Mouse (Mus musculus): Measurements from ENCODE around the gene Prom2.

Gene Prom2

GRCm38 (mm10) chr2:127541185-127541584, at the start of gene Prom2:
Prom2 (minus strand) TSS chr2:127541467.
- DNase-seq = peak; percentile 44

DNA sequence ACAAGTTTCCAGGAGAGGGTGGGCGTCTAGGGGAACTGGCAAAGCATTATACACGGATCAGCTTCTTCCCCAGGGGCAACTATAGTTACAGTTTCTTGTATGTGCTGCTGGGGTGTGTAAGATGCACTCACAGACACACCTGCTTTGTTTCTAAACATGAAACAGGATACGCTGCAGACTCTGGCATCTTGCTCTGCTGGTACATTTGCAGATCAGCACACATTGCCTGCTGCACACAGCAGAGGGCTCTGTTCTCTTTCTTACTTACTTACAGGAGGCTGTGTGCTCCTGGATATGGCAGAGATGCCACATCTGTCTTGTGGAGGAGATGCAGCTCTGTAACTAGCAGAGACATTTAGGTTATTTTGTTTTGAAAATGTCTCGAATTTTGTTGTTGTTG, 49.6 kb upstream of the Prom2 start:
- no peak for DNase-seq

DNA sequence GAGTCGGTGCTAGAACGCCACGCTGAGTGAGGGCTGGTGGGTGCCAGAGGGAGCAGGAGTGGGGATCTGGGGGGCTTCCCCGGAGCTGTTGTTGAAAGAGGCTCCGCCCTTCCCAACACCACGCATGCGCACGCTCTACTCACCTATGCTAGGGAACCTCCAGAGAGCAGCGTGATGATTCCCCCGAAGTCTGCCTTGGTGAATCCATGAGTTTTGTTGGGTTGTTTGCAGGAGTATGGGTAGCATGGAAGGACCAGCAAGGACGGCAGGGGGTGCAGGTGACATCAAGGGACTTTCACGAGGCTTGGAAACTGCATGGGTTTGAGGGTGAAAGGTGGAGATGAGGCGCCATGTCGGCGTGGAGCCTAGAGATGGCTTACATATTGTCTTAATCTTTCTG, 48.9 kb upstream of the Prom2 start:
- no peak for DNase-seq

- no peak for DNase-seq
These were observed 47.6 kb upstream of the Prom2 start for GRCm38 (mm10) chr2:127588897-127589296.

DNA sequence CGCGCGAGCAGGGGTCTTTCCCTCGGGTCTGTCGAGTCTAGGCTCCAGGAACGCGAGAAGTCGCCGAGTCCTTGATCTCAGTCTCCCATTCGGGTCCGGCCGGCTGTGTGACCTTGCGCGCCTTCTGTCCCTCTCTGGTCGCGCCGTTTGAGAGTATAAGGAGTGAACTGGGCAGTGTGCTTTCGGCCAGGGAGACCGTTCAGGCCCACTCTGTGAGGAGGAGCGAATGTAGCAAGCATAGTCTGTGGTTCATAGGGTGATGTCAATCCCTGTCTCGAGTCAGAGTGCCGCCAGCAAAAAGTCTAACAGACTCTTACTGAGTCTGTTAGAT, 46.2 kb upstream of the Prom2 start:
- no peak for DNase-seq

DNA sequence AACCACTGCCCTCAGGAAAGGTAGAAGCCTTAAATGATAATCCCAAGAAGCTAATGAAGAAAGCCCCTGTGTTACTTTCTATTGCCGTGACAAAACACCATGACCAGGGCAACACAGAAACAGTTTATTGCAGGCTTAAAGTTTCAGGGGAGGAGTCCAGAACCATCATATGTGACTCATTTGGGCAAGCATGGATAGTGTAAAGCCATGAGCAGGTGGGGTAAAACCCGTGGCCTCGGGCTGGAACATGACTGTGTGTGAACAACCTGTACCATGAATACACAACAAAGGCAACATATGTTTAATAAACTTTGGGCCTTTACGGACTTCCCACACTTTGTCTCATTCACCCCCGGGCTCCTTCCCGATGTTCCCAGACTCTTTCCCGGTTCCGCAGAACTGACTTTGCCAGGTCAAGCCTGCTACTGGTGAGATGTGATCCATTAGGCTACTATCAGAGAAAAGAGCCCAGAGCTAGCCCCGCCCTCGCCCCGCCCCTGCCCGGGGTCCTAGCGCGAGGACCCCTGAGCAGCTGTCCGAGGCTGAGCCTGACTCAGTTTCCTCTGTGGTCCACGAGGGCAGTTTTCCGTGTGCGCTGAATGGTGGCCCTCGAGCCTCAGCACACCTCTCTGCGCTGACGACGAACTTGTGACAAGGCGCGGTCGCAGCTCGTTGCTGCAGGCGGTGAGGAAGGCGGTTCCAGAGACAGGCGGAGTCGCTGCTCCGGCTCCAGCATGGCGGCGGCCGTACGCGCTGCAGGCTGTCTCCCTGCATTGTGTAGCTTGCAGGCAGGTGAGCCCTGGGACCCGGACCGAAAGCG, 45.6 kb upstream of the Prom2 start, which contains the start of the genes Zfp661 and Mrps5:
TSS of gene Zfp661 (minus strand) at position 401 of the 820 bp plus-strand sequence.
TSS of gene Mrps5 (plus strand) at position 529 of the 820 bp plus-strand sequence.
- peak; percentile 83 for DNase-seq

- peak; percentile 95 for DNase-seq
These were observed 43.2 kb upstream of the Prom2 start for GRCm38 (mm10) chr2:127584436-127584858.

GRCm38 (mm10) chr2:127573322-127573721, 32.1 kb upstream of the Prom2 start:
- DNase-seq = no peak

DNA sequence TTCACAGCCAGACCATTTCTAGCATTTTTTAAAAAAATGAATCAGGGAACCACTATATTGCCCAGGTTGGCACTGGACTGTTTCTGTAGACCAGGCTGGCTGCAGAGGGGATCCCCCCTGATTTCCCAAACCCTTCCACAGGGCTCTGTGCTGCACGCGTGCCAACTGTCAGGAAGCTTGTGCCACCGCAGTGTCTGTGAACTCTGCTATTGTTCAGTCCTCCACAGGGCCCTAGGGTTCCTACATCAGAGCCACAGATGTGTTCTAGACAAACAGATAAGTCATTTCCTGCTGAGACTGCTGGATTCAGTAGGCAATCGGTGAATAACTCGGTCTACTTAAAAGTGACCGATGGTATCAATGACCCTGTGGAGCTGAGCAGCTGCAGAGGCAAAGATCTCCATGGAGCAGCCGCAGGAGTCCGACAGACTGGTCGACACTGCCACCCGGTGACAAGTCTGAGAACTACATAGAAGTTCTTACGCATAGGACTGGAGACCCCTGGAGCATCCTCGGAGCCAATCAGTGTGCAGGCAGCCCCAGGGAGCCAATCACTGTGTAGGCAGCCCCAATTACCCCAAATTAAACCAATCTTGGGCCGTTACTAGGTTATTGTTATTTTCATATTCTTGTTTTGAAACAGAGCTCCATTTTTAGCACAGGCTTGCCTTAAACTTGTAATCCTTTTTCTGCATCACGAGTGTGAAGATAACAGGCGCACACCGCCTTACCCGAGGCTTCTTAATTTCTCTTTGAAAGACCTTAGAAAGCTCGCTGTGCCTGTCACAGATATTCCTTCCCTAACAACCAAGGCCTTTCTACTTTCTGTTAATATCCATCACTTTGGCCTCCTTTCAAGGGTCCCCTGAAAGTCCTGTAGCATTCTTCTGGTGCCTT, 18.1 kb upstream of the Prom2 start:
- DNase-seq = peak; percentile 83

GRCm38 (mm10) chr2:127551078-127551477, 9.8 kb upstream of the Prom2 start:
- DNase-seq = peak; percentile 80

GRCm38 (mm10) chr2:127550446-127550845, 9.2 kb upstream of the Prom2 start:
- no peak for DNase-seq

DNA sequence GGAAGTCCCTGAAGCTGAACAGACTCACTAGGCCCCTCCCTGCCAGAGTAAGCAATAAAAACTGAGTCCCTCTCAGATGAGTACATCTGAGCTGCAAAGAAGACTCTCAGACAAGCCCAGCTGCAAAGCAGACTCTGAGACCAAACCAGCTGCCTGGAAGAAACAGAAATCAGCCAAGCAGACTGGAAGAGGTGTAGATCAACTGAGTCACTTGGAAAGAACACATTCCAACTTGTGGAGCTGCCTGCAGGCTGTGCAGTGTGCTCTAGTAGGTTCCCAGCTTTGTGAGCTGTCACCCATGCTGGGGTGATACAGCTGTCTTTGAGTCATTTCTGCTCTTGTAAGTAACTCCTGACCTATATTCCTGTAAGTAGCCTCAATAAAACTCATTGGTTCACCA, 8.4 kb upstream of the Prom2 start:
- DNase-seq = no peak

GRCm38 (mm10) chr2:127548342-127549074, 7.2 kb upstream of the Prom2 start:
- no peak for DNase-seq

DNA sequence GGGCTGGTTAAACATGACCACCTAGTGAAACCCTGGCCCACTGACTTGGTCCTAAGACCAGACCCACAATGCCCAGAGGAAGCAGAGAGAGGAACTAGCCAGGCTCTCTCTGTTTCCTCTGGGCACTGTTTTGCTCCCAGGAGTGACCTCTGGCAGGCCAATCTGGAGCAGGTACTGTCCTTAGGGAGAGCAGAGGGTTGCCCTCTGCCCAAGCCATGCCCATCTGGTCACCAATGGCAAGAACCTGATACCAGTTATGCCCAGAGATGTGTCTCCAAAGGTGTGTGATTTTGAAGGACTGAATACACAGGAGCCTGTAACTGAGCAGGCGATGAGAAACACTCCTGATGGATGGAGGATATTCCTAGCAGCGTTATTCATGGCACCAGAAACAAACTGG, 430 bp upstream of the Prom2 start:
- DNase-seq = no peak

GRCm38 (mm10) chr2:127539494-127539893, 1.8 kb downstream of the Prom2 start:
- DNase-seq = peak; percentile 52

GRCm38 (mm10) chr2:127537548-127537947, 3.7 kb downstream of the Prom2 start:
- DNase-seq = no peak

DNA sequence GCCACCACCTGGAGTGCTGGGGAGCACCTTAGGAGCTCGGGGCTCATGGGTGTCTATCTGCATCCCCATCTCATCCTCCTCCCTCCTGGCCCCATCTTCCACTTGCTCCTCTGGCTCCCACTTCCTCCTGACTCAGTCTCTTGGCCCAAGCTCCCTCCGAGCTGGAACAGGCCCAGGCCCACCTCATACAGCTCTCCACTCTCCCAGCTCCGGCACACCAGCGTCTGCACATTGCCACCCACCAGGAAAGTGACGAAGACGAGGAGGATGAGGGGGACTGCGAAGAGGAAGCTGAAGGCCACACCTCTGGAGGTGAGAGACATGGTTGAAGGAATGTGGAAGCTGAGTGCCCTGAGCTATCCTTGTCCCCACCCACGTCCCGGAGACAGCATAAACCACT, 5.9 kb downstream of the Prom2 start:
- DNase-seq = no peak

DNA sequence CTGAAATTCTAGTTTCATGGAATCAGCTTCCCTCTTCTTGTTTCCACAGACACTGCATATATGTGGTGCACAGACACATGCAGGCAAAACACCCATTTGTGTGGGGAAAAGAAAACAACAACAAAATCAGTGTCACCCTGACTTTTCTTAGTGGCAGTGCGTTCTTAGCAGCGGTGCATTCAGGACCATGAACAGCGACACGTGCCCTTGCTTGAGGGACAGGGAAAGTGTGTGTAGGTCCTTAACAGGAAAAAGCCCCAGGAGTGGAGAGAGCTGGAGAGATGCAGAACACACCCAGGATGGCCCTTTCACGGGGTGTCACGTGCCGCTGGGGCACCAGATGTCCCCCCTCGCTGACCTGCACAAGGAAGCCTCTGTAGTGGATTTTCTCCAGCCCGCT, 8.9 kb downstream of the Prom2 start:
- DNase-seq = no peak

- no peak for DNase-seq
These were observed 9.7 kb downstream of the Prom2 start for GRCm38 (mm10) chr2:127531592-127531991.

DNA sequence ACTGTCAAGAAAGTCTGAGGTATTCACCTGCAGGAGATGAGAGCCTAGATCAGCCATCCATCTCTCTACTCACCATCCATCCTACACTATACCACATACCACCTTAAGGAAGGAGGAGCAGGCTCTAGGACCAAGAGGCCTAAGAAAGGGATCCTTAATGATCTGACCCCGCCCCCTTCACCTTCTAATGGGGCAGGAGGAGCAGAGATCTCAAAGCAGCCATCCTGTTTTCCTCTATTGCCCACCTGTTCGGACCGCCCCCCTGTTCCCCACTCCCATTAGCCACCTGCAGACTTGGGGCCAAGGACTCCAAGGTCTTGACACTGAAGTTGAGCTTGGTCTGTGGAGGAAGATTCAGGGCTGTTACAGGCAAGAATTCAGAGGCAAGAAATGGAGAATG, 10.8 kb downstream of the Prom2 start:
- DNase-seq = no peak

DNA sequence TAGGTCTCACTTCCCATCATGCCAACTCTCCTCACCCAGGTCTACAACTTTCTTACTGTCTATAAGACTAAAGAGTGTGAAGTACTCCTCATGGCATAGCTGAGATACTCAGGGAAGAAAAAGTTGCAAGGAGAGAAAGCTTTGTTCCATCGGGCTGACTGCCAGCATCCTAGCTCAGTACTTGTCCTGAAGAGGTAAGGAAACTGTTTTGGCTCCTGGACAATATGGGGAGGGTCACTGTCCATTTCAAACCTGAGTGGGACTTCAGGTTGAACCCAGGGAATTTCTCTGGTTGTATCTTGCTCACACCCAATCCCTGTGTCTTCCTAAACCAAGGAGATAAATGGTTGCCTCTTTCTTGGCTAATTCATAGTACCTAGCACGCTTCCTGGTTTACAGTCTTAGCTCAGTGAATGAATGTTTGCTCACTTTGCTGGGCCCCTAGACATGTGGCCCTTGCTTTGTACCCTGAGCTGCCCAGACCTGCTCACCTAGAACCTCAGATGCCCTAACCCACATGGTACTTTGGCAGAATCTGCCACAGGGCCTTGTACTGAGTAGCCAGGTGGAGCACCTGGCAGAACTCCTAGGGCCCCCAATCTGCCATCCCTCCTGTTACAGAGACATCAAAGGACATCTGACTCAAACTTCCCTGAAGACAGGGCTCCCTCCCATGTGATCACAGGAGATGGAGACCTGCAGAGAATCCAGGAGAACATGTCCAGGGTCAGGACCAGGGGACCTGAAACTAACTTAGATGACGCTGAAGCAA, 16.1 kb downstream of the Prom2 start:
- peak; percentile 69 for DNase-seq
